Mouse (Mus musculus) intestine, postnatal 0 days (tissue): Measurements from ENCODE around the gene Nprl3. TPM values are rescaled to one million over a fixed set of nuclear protein-coding genes. Genes with fewer than 3 reads are reported as not detected.

Experiments
- ATAC-seq: fragments of 200-750 bp; cut with Nextera tagmentation; 2 replicates; pipeline ENCODE4 v1.8.0; 2017; ENCODE audit warnings: mild to moderate bottlenecking, moderate TSS enrichment, moderate library complexity
- H3K27ac ChIP-seq: fragments of 300-500 bp; sonication (generic); 2 replicates; pipeline ENCODE4 v1.5.1; 2014; ENCODE audit warnings: mild to moderate bottlenecking, low read depth, low read length, moderate library complexity
- H3K27me3 ChIP-seq: fragments of 300-500 bp; sonication (generic); replicated peaks from 2 replicates; pipeline ENCODE4 v1.6.1; 2014; ENCODE audit warnings: low read length, mixed read lengths; ENCODE audit not compliant: control insufficient read depth, insufficient read depth
- H3K36me3 ChIP-seq: fragments of 300-500 bp; sonication (generic); 2 replicates; pipeline ENCODE4 v1.6.1; 2014; ENCODE audit warnings: mild to moderate bottlenecking, moderate library complexity; ENCODE audit not compliant: control insufficient read depth, insufficient read depth
- H3K4me1 ChIP-seq: fragments of 300-500 bp; sonication (generic); replicated peaks from 2 replicates; pipeline ENCODE4 v1.6.1; 2014; ENCODE audit warnings: antibody characterized with exemption, low read length, mixed read lengths; ENCODE audit not compliant: control insufficient read depth, insufficient read depth
- H3K4me2 ChIP-seq: fragments of 300-500 bp; sonication (generic); replicated peaks from 2 replicates; pipeline ENCODE4 v1.6.1; 2014; ENCODE audit warnings: low read depth, mild to moderate bottlenecking, moderate library complexity
- H3K4me3 ChIP-seq: fragments of 300-500 bp; sonication (generic); 2 replicates; pipeline ENCODE4 v1.5.1; 2014; ENCODE audit warnings: low read depth, low read length
- H3K9ac ChIP-seq: fragments of 300-500 bp; sonication (generic); 2 replicates; pipeline ENCODE4 v1.6.1; 2014; ENCODE audit warnings: mild to moderate bottlenecking, low read depth, low read length
- H3K9me3 ChIP-seq: fragments of 300-500 bp; sonication (generic); 2 replicates; pipeline ENCODE4 v1.6.1; 2016; ENCODE audit warnings: mixed run types; ENCODE audit not compliant: control insufficient read depth
- CTCF ChIP-seq: sonication (generic); IDR thresholded peaks from 2 replicates; pipeline ENCODE4 v1.5.1; 2016; ENCODE audit warnings: low read depth, mild to moderate bottlenecking, control low read depth, antibody characterized with exemption, moderate library complexity
- WGBS: fragments of 180-500 bp; shearing (Covaris S2); extraction: QIAGEN DNeasy Blood & Tissue Kit; methylation state at CpG from one replicate; pipeline ENCODE4 v1.1.7; 2014; 5-methylcytosine and 5-hydroxymethylcytosine counted together
- polyA plus RNA-seq: library from polyadenylated mRNA; unstranded; fragments of >200 nt; fragmentation: Nextera tagmentation; extraction: Ambion mirVana; gene quantifications from 2 replicates; pipeline ENCODE4 v1.2.1, GENCODE M21; 2015

Nprl3 gene
- polyA plus RNA-seq, 1 experiment from 2014 or later: 19.8 TPM

DNA sequence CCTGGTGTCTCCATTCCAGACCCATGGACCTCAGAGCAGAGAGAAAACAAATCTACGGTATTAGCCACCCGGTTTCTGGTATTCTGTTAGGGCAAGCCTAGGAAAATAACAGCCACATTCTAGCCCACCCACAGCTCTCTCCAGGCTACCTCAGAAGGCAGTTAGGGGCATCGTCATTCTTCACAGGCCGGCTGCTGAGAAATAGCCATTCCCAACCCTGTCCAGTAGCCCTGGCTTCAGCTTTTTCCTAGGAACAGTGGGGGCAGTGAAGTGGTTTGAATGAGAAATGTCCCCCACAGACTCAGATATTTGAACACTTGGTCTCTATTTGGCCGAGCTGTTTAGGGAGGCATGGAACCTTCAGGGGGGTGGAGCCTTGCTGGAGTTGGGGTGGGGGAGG, 78.1 kb downstream of the Nprl3 start:
- Histone ChIP-seq H3K9me3 (no peaks in the 10 kb centered on the region), H3K27ac (no peak overlapping the region), H3K9ac (no peak overlapping the region), H3K4me3 (no peak overlapping the region), H3K4me2 (no peak overlapping the region), H3K27me3 (no peaks in the 10 kb centered on the region), H3K36me3 (no peaks in the 10 kb centered on the region), H3K4me1 (no peaks in the 10 kb centered on the region)
- WGBS: 65% methylated on average over 5 of the region's 5 CpGs
- TF ChIP-seq CTCF: no peak
- ATAC-seq: no peak

DNA sequence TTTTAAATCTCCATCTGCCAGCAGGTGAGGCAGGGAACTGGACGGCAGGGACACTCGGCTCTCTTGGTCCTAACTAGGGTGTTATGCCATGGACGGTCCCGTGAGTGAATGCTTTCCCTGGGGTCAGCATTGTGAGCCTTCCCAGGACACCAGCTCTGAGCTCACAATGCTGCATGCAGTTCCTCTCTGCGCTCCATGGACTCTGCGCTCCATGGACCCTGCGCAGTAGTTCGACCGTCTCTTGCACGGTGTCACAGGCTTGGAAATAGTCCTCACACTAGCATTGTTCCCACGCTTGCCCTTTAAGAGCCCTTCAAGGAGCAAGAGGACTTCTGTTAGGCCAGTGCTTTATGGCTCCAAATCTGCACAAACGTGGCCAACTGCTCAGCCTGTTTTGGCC, 78.6 kb downstream of the Nprl3 start:
- no peak overlapping the region for H3K9ac ChIP-seq
- no peak for ATAC-seq
- WGBS: 83% methylated on average over 12 of the region's 12 CpGs
- H3K4me3 ChIP-seq: no peak overlapping the region
- no peaks in the 10 kb centered on the region for H3K27me3 ChIP-seq
- H3K4me1 ChIP-seq: no peaks in the 10 kb centered on the region
- H3K36me3 ChIP-seq: no peaks in the 10 kb centered on the region
- H3K27ac ChIP-seq: no peak overlapping the region
- no peaks in the 10 kb centered on the region for H3K9me3 ChIP-seq
- no peak for TF ChIP-seq CTCF
- no peak overlapping the region for H3K4me2 ChIP-seq

DNA sequence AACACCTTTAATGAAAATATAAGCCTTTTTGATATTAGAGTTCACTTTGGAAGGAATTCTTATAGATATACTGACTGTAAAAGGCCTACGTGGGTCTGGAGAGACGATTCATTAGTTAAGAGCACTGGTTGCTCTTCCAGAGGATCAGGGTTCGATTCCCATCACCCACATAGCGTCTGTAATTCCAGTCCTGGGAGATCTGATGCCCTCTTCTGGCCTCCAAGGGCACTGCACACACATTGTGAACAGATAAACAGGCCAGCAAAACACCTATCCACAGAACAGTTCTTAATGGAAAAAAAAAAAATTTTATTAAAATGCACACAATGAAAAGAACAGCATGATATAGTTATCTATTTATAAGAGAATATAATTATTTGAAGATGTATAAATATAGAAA, 80.3 kb downstream of the Nprl3 start:
- H3K27ac ChIP-seq: no peak overlapping the region

DNA sequence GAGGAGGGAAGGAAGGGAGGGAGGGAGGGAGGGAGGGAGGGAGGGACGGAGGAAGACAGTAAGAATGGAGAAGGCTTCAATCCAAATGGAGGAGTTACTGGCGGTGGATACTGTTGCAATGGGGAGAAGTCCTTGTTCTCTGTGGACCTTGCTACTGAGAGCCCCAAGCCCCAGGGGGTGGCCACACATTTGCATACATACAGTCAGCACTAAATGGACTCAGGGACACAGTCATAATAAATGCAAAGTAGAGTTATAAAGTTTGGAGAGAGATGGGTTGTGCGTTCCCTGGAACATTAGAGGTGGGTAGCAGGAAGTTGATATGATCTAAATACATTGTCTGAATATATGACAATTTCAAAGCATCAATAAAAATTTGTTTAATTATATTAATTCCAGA, 81.5 kb downstream of the Nprl3 start:
- Histone ChIP-seq H3K4me3 (no peak overlapping the region), H3K4me1 (no peaks in the 10 kb centered on the region), H3K9me3 (no peaks in the 10 kb centered on the region), H3K27me3 (no peaks in the 10 kb centered on the region), H3K4me2 (no peak overlapping the region), H3K36me3 (no peaks in the 10 kb centered on the region), H3K27ac (no peak overlapping the region), H3K9ac (no peak overlapping the region)
- 69% methylated on average over 3 of the region's 3 CpGs for WGBS
- no peak for ATAC-seq
- no peak for TF ChIP-seq CTCF

More for the DNA sequence above, 80.3 kb downstream of the Nprl3 start:
- Histone ChIP-seq H3K9me3 (no peaks in the 10 kb centered on the region), H3K4me2 (no peak overlapping the region), H3K4me1 (no peaks in the 10 kb centered on the region), H3K9ac (no peak overlapping the region), H3K36me3 (no peaks in the 10 kb centered on the region), H3K27me3 (no peaks in the 10 kb centered on the region), H3K4me3 (no peak overlapping the region)
- WGBS: 92% methylated on average over 4 of the region's 4 CpGs
- TF ChIP-seq CTCF: no peak
- no peak for ATAC-seq

DNA sequence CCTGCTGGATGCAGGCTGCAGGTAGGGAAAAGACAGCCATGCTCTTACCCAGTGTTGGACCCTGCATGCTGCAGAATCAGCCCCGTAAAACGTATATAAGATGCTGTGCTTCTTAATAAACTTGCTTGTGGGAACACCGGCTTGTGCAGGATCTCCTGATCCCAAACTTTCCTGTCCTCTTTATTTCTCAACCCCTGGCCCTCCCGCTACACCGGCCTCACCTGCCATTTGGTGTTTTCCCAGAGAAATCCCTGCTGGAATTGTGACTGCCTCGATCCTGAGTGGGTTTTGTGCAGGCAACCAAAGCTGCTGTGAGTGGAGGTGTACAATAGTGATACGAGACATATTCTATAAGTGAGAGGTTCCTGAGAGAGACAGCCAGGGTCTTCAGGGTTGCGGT, 83.0 kb downstream of the Nprl3 start:
- no peak for TF ChIP-seq CTCF
- H3K4me2 ChIP-seq: no peak overlapping the region
- H3K27ac ChIP-seq: no peak overlapping the region
- H3K9me3 ChIP-seq: no peaks in the 10 kb centered on the region
- H3K36me3 ChIP-seq: no peaks in the 10 kb centered on the region
- no peak overlapping the region for H3K9ac ChIP-seq
- 88% methylated on average over 8 of the region's 8 CpGs for WGBS
- H3K4me3 ChIP-seq: no peak overlapping the region
- ATAC-seq: no peak
- no peaks in the 10 kb centered on the region for H3K27me3 ChIP-seq
- H3K4me1 ChIP-seq: no peaks in the 10 kb centered on the region

DNA sequence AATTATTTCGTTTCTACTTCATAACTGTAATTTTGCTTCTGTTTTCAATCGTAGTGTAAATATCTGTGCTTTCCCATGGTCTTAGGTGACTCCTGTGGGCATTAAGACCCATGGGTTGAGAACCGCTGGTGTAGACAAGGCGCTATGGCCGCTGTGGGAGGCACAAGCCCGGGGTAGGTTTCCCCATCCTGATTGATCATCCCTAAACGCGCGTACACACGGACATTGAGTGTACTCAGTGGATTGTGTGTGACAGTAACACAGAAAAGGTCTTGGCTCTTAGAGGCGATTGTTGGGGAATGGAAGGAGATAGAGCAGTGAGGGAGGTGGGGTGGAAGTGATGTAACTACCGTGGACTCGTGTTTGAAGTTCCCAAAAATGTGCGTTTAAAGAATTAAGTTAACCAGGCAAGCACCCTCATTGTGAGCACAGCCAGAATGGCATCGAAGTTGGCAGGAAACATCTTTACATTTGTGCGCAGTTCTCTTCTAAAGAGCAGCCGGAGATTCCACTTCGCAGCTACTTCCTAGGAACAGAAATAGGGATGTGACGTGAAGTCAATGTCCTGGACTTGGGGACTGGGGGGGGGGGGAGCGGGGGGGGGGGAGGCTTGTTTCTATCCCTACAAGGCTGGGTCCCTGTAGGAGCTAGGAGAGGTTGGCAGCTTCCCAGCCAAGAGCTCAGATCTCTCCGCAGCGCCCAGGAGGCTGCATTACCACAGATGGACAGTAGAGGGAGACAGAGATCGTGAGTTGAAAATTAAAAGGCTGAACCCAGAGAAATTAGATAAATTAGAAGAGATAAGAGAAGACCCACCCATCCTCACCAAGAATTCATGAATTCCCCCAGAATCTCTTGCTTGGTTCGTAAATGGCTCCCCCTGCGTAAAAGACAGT, 85.3 kb downstream of the Nprl3 start:
- Histone ChIP-seq H3K27ac (no peak overlapping the region), H3K9me3 (no peaks in the 10 kb centered on the region), H3K36me3 (no peaks in the 10 kb centered on the region), H3K9ac (no peak overlapping the region), H3K4me3 (no peak overlapping the region), H3K4me2 (no peak overlapping the region), H3K27me3 (no peaks in the 10 kb centered on the region), H3K4me1 (no peaks in the 10 kb centered on the region)
- WGBS: 41% methylated on average over 24 of the region's 25 CpGs
- TF ChIP-seq CTCF: peak; percentile 89
- no peak for ATAC-seq
